Mouse (Mus musculus) hindbrain, postnatal 0 days (tissue): ENCODE measurements at regions not wholly inside any gene's neighbourhood (a gene's known extent, or its start where the extent isn't known, plus 50 kb on each side); places are given as distances from the start of the nearest gene placed in this dataset.
A peak's percentile ranks its signal among the peaks of the same experiment; 100 is the strongest.

Experiments
- ATAC-seq: fragments of 200-750 bp; cut with Nextera tagmentation; 2 replicates; pipeline ENCODE4 v1.8.0; 2017; ENCODE audit warnings: mild to moderate bottlenecking, moderate TSS enrichment, moderate library complexity
- DNase-seq: peaks from one replicate; pipeline ENCODE4 v3.0.0-alpha.2; 2015; ENCODE audit warnings: low spot score
- H3K27ac ChIP-seq: fragments of 300-500 bp; sonication (generic); 2 replicates; pipeline ENCODE4 v1.5.1; 2014; ENCODE audit warnings: mild to moderate bottlenecking
- H3K27me3 ChIP-seq: fragments of 300-500 bp; sonication (generic); 2 replicates; pipeline ENCODE4 v1.6.1; 2014; ENCODE audit warnings: low read length, mixed read lengths; ENCODE audit not compliant: insufficient read depth
- H3K36me3 ChIP-seq: fragments of 300-500 bp; sonication (generic); 2 replicates; pipeline ENCODE4 v1.6.1; 2014; ENCODE audit warnings: low read length, mixed read lengths; ENCODE audit not compliant: insufficient read depth
- H3K4me1 ChIP-seq: fragments of 300-500 bp; sonication (generic); 2 replicates; pipeline ENCODE4 v1.6.1; 2014; ENCODE audit warnings: antibody characterized with exemption, low read length, mixed read lengths; ENCODE audit not compliant: insufficient read depth
- H3K4me2 ChIP-seq: fragments of 300-500 bp; sonication (generic); 2 replicates; pipeline ENCODE4 v1.6.1; 2014; ENCODE audit warnings: low read depth, mild to moderate bottlenecking, low read length, moderate library complexity, mixed read lengths
- H3K4me3 ChIP-seq: fragments of 300-500 bp; sonication (generic); 2 replicates; pipeline ENCODE4 v1.5.1; 2014; ENCODE audit warnings: low read length
- H3K9ac ChIP-seq: fragments of 300-500 bp; sonication (generic); replicated peaks from 2 replicates; pipeline ENCODE4 v1.6.1; 2014; ENCODE audit warnings: mild to moderate bottlenecking, low read length, moderate library complexity, mixed read lengths
- H3K9me3 ChIP-seq: fragments of 300-500 bp; sonication (generic); 2 replicates; pipeline ENCODE4 v1.6.1; 2016; ENCODE audit warnings: low read length, mixed read lengths
- CTCF ChIP-seq: IDR thresholded peaks from 2 replicates; pipeline ENCODE4 v1.5.1; 2016; ENCODE audit warnings: antibody characterized with exemption, control low read depth, low read depth
- WGBS: fragments of 180-500 bp; shearing (Covaris S2); extraction: QIAGEN DNeasy Blood & Tissue Kit; methylation state at CpG from one replicate; pipeline ENCODE4 v1.1.7; 2014; 5-methylcytosine and 5-hydroxymethylcytosine counted together

DNA sequence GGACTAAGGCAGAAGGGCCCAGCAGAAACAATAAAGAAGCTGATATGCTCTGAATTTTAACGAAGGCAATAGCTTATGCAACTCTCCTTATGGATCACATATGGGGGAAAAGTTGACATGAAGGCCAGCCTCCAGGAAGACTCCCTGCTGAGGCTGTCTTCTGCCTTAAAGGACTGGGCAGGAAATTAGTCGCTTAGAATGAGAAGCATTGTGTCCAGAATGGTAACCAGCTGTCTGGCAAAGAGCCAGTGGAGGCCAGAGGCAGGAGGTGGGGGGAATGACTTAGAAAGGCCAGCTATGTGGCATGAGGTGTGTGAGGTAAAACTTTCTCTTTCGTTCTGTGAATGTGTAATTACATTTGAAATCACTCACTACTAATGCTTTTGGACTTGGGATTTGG is 215.0 kb downstream of the D3Ertd751e start:
- Histone ChIP-seq H3K4me2 (no peak overlapping the region), H3K36me3 (no peaks in the 10 kb centered on the region), H3K4me1 (no peaks in the 10 kb centered on the region), H3K9me3 (no peaks in the 10 kb centered on the region), H3K4me3 (no peak overlapping the region), H3K9ac (no peak overlapping the region), H3K27me3 (no peaks in the 10 kb centered on the region), H3K27ac (no peak overlapping the region)
- no peak for DNase-seq
- 34% methylated on average over 3 of the region's 3 CpGs for WGBS
- no peak for TF ChIP-seq CTCF
- no peak for ATAC-seq

DNA sequence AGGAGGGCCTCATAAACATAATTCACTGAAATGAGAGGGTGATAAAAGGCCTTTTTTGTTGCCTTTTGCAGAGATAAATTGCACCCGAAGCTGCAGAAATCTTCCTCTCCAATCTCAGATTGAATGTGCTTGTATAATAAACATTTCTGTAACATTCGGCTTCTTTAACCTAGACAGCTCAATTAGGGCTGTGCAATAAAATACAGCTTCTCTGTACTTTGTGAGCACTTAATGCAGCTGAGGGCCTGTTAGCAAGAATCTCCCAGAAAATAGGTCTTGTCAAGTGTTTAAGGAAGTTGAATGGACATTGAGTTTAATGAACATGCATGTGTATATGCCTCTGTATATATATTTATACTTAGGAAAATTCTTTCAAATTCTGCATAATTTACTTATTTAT is 217.8 kb downstream of the D3Ertd751e start:
- Histone ChIP-seq H3K4me1 (no peaks in the 10 kb centered on the region), H3K4me2 (no peak overlapping the region), H3K9me3 (no peaks in the 10 kb centered on the region), H3K36me3 (no peaks in the 10 kb centered on the region), H3K27me3 (no peaks in the 10 kb centered on the region), H3K4me3 (no peak overlapping the region), H3K9ac (no peak overlapping the region), H3K27ac (no peak overlapping the region)
- DNase-seq: no peak
- TF ChIP-seq CTCF: no peak
- WGBS: 64% methylated on average over 2 of the region's 2 CpGs
- no peak for ATAC-seq

DNA sequence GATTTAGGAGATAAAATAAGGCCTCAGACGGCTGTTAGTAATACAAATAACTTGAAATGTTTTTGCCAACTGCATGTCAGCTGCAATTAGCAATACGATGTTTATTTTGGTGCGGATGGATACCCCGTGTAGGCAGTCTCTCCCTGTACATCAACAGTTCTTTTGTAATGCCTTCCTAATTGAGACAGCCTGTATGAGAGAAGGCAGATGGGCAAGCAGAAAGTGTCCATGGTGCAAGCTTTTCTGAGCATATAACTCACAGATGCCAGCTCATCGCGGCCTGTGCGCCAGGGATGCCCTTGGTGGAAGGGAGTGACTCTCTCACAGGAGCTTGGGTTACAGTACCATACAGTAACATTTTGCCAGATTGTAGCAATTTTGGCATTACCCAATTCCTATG is 220.5 kb downstream of the D3Ertd751e start:
- DNase-seq (peak; percentile 23), ATAC-seq (peak; percentile 49; the same call in 1 of the 2 replicates)
- no peaks in the 10 kb centered on the region for H3K4me1 ChIP-seq
- no peaks in the 10 kb centered on the region for H3K9me3 ChIP-seq
- 71% methylated on average over 7 of the region's 7 CpGs for WGBS
- no peak overlapping the region for H3K4me3 ChIP-seq
- H3K4me2 ChIP-seq: no peak overlapping the region
- H3K36me3 ChIP-seq: no peaks in the 10 kb centered on the region
- no peak overlapping the region for H3K27ac ChIP-seq
- no peak overlapping the region for H3K9ac ChIP-seq
- H3K27me3 ChIP-seq: no peaks in the 10 kb centered on the region
- TF ChIP-seq CTCF: no peak

DNA sequence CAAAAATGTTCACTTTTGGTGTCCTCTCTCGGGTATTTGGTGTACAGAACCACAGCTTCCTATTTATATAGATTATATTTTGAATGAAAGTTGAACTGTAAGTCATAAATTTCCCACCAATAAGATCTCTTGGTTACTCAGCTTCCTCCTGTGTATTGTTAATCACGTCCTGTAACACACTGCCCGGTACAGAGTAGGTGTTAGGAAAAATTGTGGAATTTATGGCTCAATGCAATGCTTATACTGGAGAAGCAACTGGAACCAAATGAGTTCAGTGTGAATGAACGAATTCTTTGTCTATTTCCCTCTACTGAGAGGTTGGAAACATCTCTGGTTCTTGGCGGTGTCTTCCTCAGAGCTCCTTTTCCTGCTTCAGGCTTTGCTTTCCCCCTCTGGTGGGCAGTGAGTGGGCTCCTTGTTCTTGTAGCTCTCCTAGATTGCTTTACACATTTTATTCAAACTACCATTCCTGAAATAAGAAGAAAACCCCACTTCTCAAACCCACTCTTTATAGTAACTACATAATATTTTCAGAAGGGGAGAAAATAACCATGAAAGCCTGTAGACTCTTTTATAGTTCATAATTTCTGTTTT is 264.4 kb downstream of the D3Ertd751e start:
- TF ChIP-seq CTCF: no peak
- ATAC-seq: no peak
- H3K27ac ChIP-seq: no peak overlapping the region
- H3K27me3 ChIP-seq: no peaks in the 10 kb centered on the region
- H3K4me3 ChIP-seq: no peak overlapping the region
- H3K36me3 ChIP-seq: no peaks in the 10 kb centered on the region
- WGBS: 79% methylated on average over 5 of the region's 5 CpGs
- no peaks in the 10 kb centered on the region for H3K4me1 ChIP-seq
- no peaks in the 10 kb centered on the region for H3K9me3 ChIP-seq
- no peak overlapping the region for H3K4me2 ChIP-seq
- no peak overlapping the region for H3K9ac ChIP-seq
- no peak for DNase-seq

DNA sequence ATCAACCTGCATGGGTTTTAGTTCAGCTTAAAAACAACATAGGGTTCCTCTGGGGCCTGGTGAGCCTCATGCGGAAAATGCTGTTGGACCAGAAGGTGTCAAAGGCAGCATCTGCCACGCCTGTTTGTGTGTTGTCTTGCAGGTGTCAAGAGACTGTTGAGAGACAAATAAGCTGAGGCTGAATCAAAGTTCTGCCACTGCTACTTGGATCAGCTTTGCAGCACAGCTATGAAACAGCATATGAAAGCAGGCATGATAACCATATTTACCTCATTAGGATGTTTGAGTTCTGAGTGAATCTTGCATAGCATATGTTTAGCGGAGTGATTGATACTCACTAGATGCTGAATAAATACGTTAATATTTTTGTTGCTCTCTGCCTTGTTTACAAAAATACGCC is 280.8 kb downstream of the D3Ertd751e start:
- Histone ChIP-seq H3K4me2 (no peak overlapping the region), H3K4me1 (no peaks in the 10 kb centered on the region), H3K36me3 (no peaks in the 10 kb centered on the region), H3K9me3 (no peaks in the 10 kb centered on the region), H3K9ac (no peak overlapping the region), H3K4me3 (no peak overlapping the region), H3K27me3 (no peaks in the 10 kb centered on the region), H3K27ac (no peak overlapping the region)
- ATAC-seq (no peak), DNase-seq (no peak)
- WGBS: 77% methylated on average over 5 of the region's 5 CpGs
- no peak for TF ChIP-seq CTCF

DNA sequence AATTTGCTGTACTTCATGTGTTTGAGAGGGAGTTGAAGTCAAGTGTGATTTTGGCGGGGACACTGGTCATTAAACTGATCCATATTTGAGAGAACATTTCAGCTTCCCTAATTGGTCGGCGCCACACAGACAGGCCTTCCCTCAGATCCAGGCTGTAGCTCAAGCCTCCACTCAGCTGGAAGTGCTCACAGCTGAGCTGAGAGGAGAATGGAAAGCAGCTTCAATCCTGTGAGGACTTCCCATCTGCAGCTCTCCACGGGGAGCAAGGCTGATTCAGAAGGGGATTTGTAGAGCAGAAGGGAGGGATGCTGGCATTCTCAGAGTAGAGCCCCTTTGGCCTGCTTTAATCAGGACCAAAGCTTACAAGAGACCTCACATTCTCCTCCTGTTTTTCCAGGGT is 297.2 kb downstream of the D3Ertd751e start:
- H3K27ac ChIP-seq: no peak overlapping the region
- no peak for TF ChIP-seq CTCF
- WGBS: 23% methylated on average over 4 of the region's 4 CpGs
- H3K4me2 ChIP-seq: no peak overlapping the region
- H3K4me3 ChIP-seq: no peak overlapping the region
- no peak for ATAC-seq
- no peaks in the 10 kb centered on the region for H3K4me1 ChIP-seq
- no peaks in the 10 kb centered on the region for H3K36me3 ChIP-seq
- DNase-seq: peak; percentile 9
- no peaks in the 10 kb centered on the region for H3K27me3 ChIP-seq
- no peak overlapping the region for H3K9ac ChIP-seq
- no peaks in the 10 kb centered on the region for H3K9me3 ChIP-seq

DNA sequence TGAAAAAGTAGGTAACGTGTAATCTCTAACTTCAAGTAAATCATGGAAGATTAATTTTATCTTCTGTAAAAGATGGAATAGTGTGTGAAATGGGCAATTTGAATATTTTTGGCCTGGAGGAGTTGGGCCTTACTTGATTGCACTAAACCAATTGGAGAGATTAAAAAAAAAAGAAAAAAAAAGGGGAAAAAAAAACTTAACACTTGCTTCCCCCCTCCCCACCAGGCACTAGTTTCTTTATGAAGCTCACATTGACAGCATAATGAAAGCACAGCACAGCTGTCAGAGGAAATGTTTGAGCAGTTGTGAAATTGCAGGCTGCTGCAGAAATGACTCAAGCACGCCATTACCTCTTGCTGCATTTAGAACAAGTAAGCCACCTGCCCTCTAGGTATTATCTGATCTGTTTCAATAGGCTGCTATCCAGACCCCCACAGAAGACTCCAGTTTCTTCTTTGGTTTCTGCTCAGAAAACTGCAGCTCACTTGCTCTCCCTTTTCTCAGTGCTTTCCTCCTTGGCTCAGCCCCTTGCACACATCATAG is 297.9 kb downstream of the D3Ertd751e start:
- DNase-seq: peak; percentile 1
- H3K27ac ChIP-seq: no peak overlapping the region
- TF ChIP-seq CTCF: no peak

More for the DNA sequence above, 297.9 kb downstream of the D3Ertd751e start:
- Histone ChIP-seq H3K36me3 (no peaks in the 10 kb centered on the region), H3K9me3 (no peaks in the 10 kb centered on the region), H3K9ac (no peak overlapping the region), H3K4me1 (no peaks in the 10 kb centered on the region), H3K4me2 (no peak overlapping the region), H3K4me3 (no peak overlapping the region), H3K27me3 (no peaks in the 10 kb centered on the region)
- ATAC-seq: no peak
- WGBS: 62% methylated on average over 2 of the region's 2 CpGs
